Mouse (Mus musculus) brain, embryonic 14.5 days (tissue): ENCODE data around the gene 3110009E18Rik.

Experiments
- CTCF ChIP-seq: fragments of 200-500 bp; IDR thresholded peaks from 2 replicates; pipeline ENCODE4 v1.5.1; 2012; ENCODE audit warnings: inconsistent platforms, mild to moderate bottlenecking, moderate library complexity, borderline replicate concordance; ENCODE audit not compliant: insufficient read depth, insufficient read length; ENCODE audit errors: extremely low read depth
- POLR2A ChIP-seq: fragments of 200-500 bp; IDR thresholded peaks from 2 replicates; pipeline ENCODE4 v1.6.1; 2012; ENCODE audit warnings: mild to moderate bottlenecking, inconsistent platforms, borderline replicate concordance; ENCODE audit not compliant: poor library complexity, insufficient read depth, insufficient read length, severe bottlenecking; ENCODE audit errors: extremely low read depth

DNA sequence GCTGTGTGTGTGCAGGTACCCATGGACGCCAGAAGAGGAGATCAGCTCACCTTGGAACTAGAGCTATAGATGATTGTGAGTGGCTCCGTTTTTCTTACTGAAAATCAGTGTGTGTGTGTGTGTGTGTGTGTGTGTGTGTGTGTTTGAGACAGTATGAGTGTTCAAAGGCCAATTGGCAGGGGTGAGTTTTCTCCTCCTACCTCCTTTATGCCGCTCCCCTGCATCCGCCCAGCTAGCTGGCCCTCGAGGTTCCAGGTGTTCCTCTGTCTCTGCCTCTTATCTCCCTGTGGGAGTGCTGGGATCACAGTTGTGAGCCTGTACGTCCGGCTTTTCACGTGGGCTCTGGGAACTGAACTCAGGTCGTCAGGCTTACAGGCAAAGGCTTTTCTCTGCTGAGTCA lies 5.3 kb downstream of the 3110009E18Rik start:
- TF ChIP-seq CTCF (no peak), POLR2A (no peak)
